Mouse (Mus musculus): ENCODE data around the gene Ermap.

Ermap gene

GRCm38 (mm10) chr4:119137313-119137712 is 52.5 kb downstream of the Ermap start:
- DNase-seq (ENCODE audit: low spot score in 2 of 2) = no peak

DNA sequence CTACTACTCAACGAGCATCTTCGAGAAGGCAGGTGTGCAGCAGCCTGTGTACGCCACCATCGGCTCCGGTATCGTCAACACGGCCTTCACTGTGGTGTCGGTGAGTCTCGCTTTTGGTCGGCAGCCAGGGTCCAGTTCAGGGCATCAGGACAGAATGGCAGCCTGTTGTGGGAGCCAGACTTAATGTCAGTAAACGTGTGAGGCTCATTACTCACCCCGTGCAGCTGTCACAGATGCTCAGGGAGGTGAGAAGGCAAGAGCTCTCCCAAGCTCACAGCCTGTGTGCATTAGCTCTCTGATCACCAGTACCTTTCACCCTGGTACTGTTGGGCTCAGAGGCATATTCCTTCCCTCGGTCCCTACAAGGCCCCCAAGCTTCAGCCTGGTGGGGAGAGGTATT is 56.0 kb downstream of the Ermap start:
- DNase-seq (ENCODE audit: low spot score in 2 of 2) = no peak

GRCm38 (mm10) chr4:119133306-119133705 is 56.5 kb downstream of the Ermap start:
- no peak for DNase-seq (ENCODE audit: low spot score in 2 of 2)

DNA sequence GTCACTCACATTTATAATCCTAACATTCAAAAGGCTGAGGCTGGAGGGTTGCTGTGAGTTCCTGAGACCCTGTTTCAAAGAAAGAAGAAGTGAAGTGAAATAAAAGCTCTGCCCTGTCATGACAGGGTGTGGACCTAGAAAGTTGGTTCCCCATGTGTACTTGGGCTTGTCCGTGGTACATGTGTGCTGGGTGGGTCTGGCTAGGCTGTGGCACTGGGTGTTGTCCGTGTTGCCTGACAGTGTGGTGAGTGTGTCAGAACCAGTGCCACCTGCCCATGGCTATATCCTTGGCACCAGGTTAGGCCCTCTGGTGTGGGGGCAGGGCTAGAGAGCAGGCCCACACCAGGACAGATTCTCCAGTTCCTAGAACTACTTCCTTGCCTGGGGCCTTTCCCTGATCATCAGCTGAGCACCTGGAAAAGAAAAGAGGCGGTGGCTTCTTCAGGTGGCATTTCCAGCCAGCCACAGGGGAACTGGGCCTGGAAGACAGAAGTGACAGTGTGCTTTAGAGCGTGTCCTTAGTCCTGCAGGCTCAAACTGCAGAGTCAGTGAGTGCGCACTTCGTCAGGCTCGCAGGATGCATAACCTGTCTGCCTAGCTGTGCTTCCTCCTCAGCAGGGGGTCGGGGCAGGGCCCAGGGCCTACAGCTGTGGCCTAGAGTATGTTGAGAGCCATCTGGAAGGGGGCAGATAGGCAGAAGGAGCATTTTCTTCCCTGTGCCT is 58.5 kb downstream of the Ermap start:
- DNase-seq (ENCODE audit: low spot score in 2 of 2) = no peak

- DNase-seq (ENCODE audit: low spot score in 2 of 2) = no peak
Observed at GRCm38 (mm10) chr4:119129096-119129495, 60.7 kb downstream of the Ermap start.

- no peak for DNase-seq (ENCODE audit: low spot score in 2 of 2)
Observed at GRCm38 (mm10) chr4:119128547-119128946, 61.3 kb downstream of the Ermap start.

DNA sequence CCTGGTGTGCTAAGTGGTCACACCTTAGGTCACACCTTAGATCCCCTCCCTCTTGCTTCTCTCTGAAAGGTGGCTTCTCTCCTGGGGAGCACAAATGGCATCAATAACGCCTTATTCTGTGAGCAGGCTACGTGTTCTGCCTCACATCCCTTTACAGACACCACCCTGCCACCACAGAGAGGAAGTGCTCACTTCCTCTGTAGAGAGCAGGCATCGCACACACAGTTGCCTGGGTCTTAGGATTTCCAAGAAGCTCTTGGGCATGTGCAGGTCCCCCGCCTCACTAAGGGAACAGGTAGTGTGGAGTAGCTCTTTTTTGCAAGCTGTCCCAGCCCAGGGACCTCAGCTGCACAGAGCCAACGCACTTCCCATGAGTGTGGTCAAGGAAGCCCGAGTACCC is 62.6 kb downstream of the Ermap start:
- no peak for DNase-seq (ENCODE audit: low spot score in 2 of 2)

- peak in 1 of 2 experiments; percentile 55 for DNase-seq (ENCODE audit: low spot score in 2 of 2)
Observed at GRCm38 (mm10) chr4:119125577-119126270, 64.1 kb downstream of the Ermap start.
